Mouse (Mus musculus): ENCODE results near the gene Alg14. TPM values are rescaled to one million over a fixed set of nuclear protein-coding genes. Genes with fewer than 3 reads are reported as not detected.

The Alg14 gene
- polyA plus RNA-seq, 1 experiment from 2014 or later: 42.9 TPM

DNA sequence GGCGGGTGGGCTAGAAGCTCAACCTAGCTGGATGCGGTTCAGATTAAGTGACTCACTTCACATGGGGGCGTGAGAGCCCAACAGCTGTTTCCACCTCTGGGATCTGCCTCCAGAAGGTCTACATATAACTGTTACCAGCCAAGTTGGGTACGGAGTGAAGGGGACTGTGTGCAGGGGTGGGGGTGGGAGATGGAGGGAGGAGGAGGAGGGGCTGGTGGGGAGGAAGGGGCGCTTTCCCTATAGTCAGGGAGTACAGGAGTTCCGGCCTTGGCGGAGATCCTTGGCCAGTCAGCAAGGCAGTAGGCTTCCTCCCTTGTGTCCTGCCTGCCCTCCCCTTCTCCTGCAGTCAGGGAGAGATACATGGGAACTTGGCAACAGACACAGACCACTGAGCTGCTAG lies 99.2 kb downstream of the Alg14 start:
- 29% methylated on average over 6 of the region's 7 CpGs for WGBS
- peak; percentile 72 for ATAC-seq (ENCODE audit: insufficient number of reproducible peaks, low FRiP score, low TSS enrichment, low read depth)
- H3K27ac ChIP-seq (replicated peaks): peak overlapping the region; percentile 72

DNA sequence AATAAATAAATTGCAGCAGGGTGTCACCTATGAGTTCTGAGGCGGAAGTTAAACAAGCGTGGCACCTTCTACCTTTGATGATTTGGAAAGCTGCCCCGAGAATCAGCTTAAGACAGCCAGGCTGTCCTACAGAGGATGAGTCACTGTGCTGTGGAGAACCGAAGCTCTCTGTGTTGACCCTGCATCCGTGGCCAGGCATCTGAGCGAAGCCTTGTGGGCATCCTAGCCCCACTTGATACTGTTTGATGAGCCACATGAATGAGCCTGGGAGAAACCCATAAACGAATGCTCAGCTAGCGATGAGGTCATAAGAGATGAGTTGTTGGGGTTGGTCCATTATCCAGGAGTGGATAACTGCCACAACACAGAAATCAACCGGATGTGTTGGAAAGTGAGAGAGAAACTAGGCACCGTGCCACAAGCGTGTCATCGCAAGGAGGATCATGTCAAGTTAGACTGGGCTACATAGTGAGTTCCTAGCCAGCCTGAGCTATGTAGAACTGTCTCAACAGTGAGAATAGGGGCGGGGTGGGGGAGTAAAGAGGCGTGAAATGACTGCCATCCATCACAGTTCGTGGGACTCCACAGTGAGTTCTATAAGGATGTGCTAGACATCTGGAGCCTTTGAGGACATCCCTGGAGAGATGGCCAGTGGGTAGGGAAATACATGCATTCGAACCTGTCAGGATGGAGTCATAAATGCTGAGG lies 104.2 kb downstream of the Alg14 start:
- H3K27ac ChIP-seq (replicated peaks): 0 out of 2 replicates have a peak overlapping the region, but pooled peaks have one; percentile 70
- WGBS: 67% methylated on average over 16 of the region's 16 CpGs
- no peaks in the 10 kb centered on the region for H3K9me3 ChIP-seq (replicated peaks)
- no peak overlapping the region for H3K4me3 ChIP-seq (replicated peaks)
- peaks cover 34% of the 10 kb centered on the region for H3K4me1 ChIP-seq
- H3K9ac ChIP-seq: no peak overlapping the region
- no peaks in the 10 kb centered on the region for H3K36me3 ChIP-seq
- H3K4me2 ChIP-seq (replicated peaks): no peak overlapping the region
- ATAC-seq (ENCODE audit: insufficient number of reproducible peaks, low FRiP score, low TSS enrichment, low read depth): no peak
- H3K27me3 ChIP-seq: no peaks in the 10 kb centered on the region; the same call in 1 of the 2 replicates

More for the DNA sequence above, 99.2 kb downstream of the Alg14 start:
- peak overlapping the region; percentile 29; the same call in 1 of the 2 replicates for H3K4me2 ChIP-seq (replicated peaks)
- no peak overlapping the region for H3K4me3 ChIP-seq (replicated peaks)
- H3K9me3 ChIP-seq (replicated peaks): no peaks in the 10 kb centered on the region
- no peak overlapping the region for H3K9ac ChIP-seq
- peaks cover 34% of the 10 kb centered on the region for H3K4me1 ChIP-seq
- H3K36me3 ChIP-seq: no peaks in the 10 kb centered on the region
- no peaks in the 10 kb centered on the region; the same call in 1 of the 2 replicates for H3K27me3 ChIP-seq

DNA sequence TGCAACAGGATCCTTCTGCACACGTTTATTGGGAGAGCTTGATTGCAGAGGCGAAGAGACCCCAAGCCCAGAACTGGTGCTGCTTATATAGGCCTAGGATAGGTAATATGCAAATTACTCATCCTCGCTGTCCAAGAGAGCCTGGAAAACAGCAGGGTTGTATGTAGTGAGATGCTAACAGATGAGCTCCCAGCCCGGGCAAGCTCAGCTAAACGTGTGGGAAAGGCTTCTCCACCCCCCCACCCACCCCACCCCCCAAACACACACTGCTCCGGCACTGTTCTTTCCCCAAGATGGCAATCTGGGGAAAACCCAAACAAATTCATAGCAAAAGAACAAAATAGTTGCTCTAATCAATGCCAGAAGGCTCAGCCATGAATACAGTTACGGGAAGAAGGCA lies 105.0 kb downstream of the Alg14 start:
- Histone ChIP-seq H3K4me3 (replicated peaks) (no peak overlapping the region), H3K36me3 (no peaks in the 10 kb centered on the region), H3K27me3 (no peaks in the 10 kb centered on the region; the same call in 1 of the 2 replicates), H3K9me3 (replicated peaks) (no peaks in the 10 kb centered on the region), H3K27ac (replicated peaks) (peak overlapping the region; percentile 70), H3K4me2 (replicated peaks) (0 out of 2 replicates have a peak overlapping the region, but pooled peaks have one; percentile 5), H3K4me1 (peaks cover 26% of the 10 kb centered on the region), H3K9ac (no peak overlapping the region)
- WGBS: 34% methylated on average over 7 of the region's 7 CpGs
- peak; percentile 35; the same call in 1 of the 2 replicates for ATAC-seq (ENCODE audit: insufficient number of reproducible peaks, low FRiP score, low TSS enrichment, low read depth)

DNA sequence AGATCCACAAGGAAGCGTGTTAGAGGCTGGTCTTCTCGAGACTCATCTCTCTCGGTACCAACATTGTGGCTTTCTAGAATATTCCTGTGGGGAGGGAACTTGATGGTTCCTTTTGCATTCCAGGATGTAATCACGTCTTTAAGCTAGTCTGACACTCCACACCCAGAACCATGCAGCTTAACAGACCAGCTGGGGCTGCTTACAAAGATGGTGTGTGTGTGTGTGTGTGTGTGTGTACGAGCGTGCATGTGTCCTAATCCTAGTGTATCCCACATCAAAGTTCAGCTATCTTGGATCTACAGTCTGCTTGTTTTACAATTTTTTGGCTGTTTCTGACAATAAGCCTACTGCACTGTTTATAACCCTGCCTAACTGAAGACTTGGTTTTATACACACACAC lies 105.4 kb downstream of the Alg14 start:
- no peaks in the 10 kb centered on the region for H3K9me3 ChIP-seq (replicated peaks)
- H3K36me3 ChIP-seq: no peaks in the 10 kb centered on the region
- WGBS: 19% methylated on average over 6 of the region's 6 CpGs
- H3K9ac ChIP-seq: no peak overlapping the region
- peaks cover 21% of the 10 kb centered on the region for H3K4me1 ChIP-seq
- H3K27me3 ChIP-seq: no peaks in the 10 kb centered on the region; the same call in 1 of the 2 replicates
- 0 out of 2 replicates have a peak overlapping the region, but pooled peaks have one; percentile 5 for H3K4me2 ChIP-seq (replicated peaks)
- peak; percentile 78; the same call in 1 of the 2 replicates for ATAC-seq (ENCODE audit: insufficient number of reproducible peaks, low FRiP score, low TSS enrichment, low read depth)
- H3K27ac ChIP-seq (replicated peaks): peak overlapping the region; percentile 70
- H3K4me3 ChIP-seq (replicated peaks): no peak overlapping the region

DNA sequence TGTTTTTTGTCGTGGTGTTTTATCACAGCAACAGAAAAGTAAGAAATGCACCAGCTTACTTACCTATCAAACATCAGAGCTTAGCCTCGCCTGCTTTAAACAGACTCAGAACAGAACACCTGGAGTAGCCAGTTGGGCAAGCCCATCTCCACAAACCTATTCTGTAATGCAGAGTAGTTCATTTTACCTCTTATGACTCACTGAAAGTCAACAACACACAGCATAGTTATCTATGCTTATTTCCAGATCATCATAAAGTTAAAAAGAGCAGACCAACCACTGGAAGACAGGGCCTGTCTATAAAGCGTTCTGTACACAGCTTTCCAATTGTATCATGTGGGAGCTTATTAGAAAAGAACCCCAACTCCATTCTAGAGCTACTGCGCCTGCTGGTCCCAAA lies 109.8 kb downstream of the Alg14 start:
- Histone ChIP-seq H3K9me3 (replicated peaks) (no peaks in the 10 kb centered on the region), H3K36me3 (no peaks in the 10 kb centered on the region), H3K9ac (no peak overlapping the region), H3K27me3 (no peaks in the 10 kb centered on the region), H3K4me2 (replicated peaks) (no peak overlapping the region), H3K4me3 (replicated peaks) (no peak overlapping the region), H3K4me1 (peaks cover 9% of the 10 kb centered on the region; the same call in 1 of the 2 replicates), H3K27ac (replicated peaks) (no peak overlapping the region)
- 70% methylated on average over 4 of the region's 4 CpGs for WGBS
- no peak for ATAC-seq (ENCODE audit: insufficient number of reproducible peaks, low FRiP score, low TSS enrichment, low read depth)

DNA sequence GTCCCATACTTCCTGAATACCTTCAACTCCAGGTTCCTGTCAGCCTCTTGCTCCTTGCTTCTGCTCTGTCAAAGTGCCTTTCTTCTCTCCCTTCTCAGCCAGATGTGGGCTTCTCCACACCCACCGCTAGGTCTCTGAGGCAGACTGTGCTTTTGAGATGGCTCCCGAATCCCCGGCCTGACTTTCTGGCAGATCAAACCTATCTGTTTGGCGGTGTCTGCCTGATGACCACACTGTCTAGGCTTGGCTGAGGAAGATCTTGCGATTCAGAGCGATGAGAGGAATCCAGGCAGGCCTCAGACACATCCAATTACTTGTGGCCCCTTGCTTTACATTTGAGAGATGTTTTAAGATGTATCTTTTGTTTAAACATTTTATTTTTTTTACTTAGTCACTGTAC lies 110.5 kb downstream of the Alg14 start:
- H3K9me3 ChIP-seq (replicated peaks): no peaks in the 10 kb centered on the region
- H3K4me2 ChIP-seq (replicated peaks): no peak overlapping the region
- H3K9ac ChIP-seq: no peak overlapping the region
- peaks cover 5% of the 10 kb centered on the region; the same call in 1 of the 2 replicates for H3K4me1 ChIP-seq
- no peak for ATAC-seq (ENCODE audit: insufficient number of reproducible peaks, low FRiP score, low TSS enrichment, low read depth)
- no peaks in the 10 kb centered on the region for H3K36me3 ChIP-seq
- no peaks in the 10 kb centered on the region for H3K27me3 ChIP-seq
- no peak overlapping the region for H3K4me3 ChIP-seq (replicated peaks)
- H3K27ac ChIP-seq (replicated peaks): no peak overlapping the region
- 72% methylated on average over 6 of the region's 6 CpGs for WGBS

GRCm38 (mm10) chr3:121403449-121403848 lies 111.9 kb downstream of the Alg14 start:
- Histone ChIP-seq H3K27me3 (no peaks in the 10 kb centered on the region), H3K4me1 (peaks cover 9% of the 10 kb centered on the region), H3K27ac (replicated peaks) (no peak overlapping the region), H3K4me2 (replicated peaks) (no peak overlapping the region), H3K36me3 (no peaks in the 10 kb centered on the region), H3K9me3 (replicated peaks) (no peaks in the 10 kb centered on the region), H3K9ac (no peak overlapping the region), H3K4me3 (replicated peaks) (no peak overlapping the region)
- no peak for ATAC-seq (ENCODE audit: insufficient number of reproducible peaks, low FRiP score, low TSS enrichment, low read depth)
- 40% methylated on average over 5 of the region's 5 CpGs for WGBS

DNA sequence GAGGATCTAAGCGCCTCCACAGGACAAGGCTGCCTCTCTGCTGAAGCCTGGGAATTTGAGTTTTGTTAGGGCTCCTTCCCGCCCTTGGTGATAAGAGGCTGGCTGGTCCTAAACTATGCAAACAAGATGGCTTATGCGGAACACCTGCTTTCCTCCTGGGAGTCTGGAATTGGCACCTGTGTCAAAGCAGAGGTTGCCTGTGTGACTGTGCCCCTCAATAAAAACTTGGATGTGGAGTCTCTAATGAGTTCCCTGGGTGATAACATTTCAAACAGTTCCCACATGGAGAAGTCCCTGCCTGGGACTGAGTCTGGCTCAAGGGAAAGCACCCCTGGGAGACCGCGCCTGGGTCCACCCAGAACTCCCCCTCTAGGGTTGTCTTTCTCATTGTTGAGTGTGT lies 113.5 kb downstream of the Alg14 start:
- H3K27ac ChIP-seq (replicated peaks): no peak overlapping the region
- 86% methylated on average over 5 of the region's 5 CpGs for WGBS
- no peaks in the 10 kb centered on the region for H3K36me3 ChIP-seq
- H3K27me3 ChIP-seq: no peaks in the 10 kb centered on the region
- H3K9me3 ChIP-seq (replicated peaks): no peaks in the 10 kb centered on the region
- no peak overlapping the region for H3K9ac ChIP-seq
- H3K4me2 ChIP-seq (replicated peaks): no peak overlapping the region
- H3K4me3 ChIP-seq (replicated peaks): no peak overlapping the region
- H3K4me1 ChIP-seq: peaks cover 9% of the 10 kb centered on the region
- no peak for ATAC-seq (ENCODE audit: insufficient number of reproducible peaks, low FRiP score, low TSS enrichment, low read depth)

DNA sequence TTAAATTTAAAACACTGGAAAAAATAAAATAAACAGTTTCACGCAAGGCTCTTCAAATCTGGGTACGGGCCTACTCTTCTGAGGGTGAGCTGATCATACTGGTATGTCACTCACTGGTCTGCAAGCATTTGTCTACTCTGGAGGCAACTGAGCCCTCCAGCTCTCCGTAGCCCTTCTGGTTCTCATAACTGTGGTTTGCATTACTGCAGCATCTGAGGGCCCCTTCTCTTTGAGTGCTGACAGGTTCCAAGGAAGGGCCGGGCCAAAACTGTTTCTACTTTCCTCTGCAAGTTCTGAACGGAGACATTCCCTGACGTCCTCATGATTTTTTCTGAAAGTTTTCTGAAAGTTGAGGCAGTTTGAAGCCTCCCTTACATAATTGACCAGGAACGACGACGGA lies 115.8 kb downstream of the Alg14 start:
- Histone ChIP-seq H3K4me3 (replicated peaks) (no peak overlapping the region), H3K4me2 (replicated peaks) (no peak overlapping the region), H3K4me1 (peaks cover 9% of the 10 kb centered on the region), H3K27me3 (no peaks in the 10 kb centered on the region), H3K36me3 (no peaks in the 10 kb centered on the region), H3K27ac (replicated peaks) (peak overlapping the region; percentile 74), H3K9ac (no peak overlapping the region), H3K9me3 (replicated peaks) (no peaks in the 10 kb centered on the region)
- ATAC-seq (ENCODE audit: insufficient number of reproducible peaks, low FRiP score, low TSS enrichment, low read depth): no peak
- WGBS: 36% methylated on average over 9 of the region's 9 CpGs

DNA sequence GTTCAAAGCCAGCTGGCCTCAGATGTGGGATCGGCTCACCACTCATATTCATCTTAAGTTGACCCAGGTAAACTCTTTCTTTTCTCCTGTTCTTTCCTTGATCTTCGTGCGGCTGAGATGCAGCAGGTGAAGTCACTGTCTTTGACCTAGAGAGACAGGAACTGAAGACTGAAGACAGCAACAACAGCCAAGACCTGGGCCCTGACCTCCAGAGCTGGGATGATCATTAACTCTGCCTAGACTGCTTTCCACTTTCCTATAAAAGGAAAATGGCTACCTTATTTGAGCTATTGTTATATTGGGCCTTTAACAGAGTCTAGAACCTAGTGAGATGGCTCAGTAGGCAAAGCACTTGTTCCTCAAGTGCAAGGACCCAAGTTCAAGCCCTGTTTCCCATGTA lies 116.8 kb downstream of the Alg14 start:
- no peaks in the 10 kb centered on the region for H3K9me3 ChIP-seq (replicated peaks)
- no peak overlapping the region for H3K27ac ChIP-seq (replicated peaks)
- no peak overlapping the region for H3K9ac ChIP-seq
- no peak overlapping the region for H3K4me3 ChIP-seq (replicated peaks)
- H3K27me3 ChIP-seq: no peaks in the 10 kb centered on the region
- WGBS: 86% methylated on average over 3 of the region's 3 CpGs
- ATAC-seq (ENCODE audit: insufficient number of reproducible peaks, low FRiP score, low TSS enrichment, low read depth): no peak
- no peak overlapping the region for H3K4me2 ChIP-seq (replicated peaks)
- H3K4me1 ChIP-seq: peaks cover 9% of the 10 kb centered on the region
- H3K36me3 ChIP-seq: no peaks in the 10 kb centered on the region

DNA sequence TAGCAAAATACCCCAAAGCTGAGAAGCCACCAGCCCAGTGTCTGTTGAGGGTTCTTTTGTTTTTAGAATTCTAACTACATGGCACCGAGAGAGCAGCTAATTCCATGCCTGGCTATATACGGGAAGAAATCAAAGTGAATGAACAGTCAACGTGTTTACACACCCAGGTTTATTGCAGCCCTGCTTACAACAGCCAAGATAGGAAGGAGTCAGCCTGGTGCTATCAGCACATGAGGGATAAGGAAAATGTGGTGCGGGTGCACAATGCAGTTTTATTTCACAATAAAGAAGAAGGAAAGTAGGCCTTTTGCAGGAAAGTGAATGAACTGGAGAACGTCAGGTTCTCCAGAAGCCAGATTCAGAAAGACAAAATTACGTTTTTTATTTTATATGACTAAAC lies 119.9 kb downstream of the Alg14 start:
- H3K36me3 ChIP-seq: no peaks in the 10 kb centered on the region
- H3K9ac ChIP-seq: no peak overlapping the region
- H3K4me2 ChIP-seq (replicated peaks): no peak overlapping the region
- 81% methylated on average over 6 of the region's 6 CpGs for WGBS
- H3K9me3 ChIP-seq (replicated peaks): no peaks in the 10 kb centered on the region
- no peak for ATAC-seq (ENCODE audit: insufficient number of reproducible peaks, low FRiP score, low TSS enrichment, low read depth)
- H3K27me3 ChIP-seq: no peaks in the 10 kb centered on the region
- H3K4me3 ChIP-seq (replicated peaks): no peak overlapping the region
- no peak overlapping the region for H3K27ac ChIP-seq (replicated peaks)
- H3K4me1 ChIP-seq: peaks cover 9% of the 10 kb centered on the region

All from embryonic facial prominence, embryonic 15.5 days (tissue).